Mouse (Mus musculus): ENCODE measurements around the gene Cd99l2.
"Not testable (repeated sequence)": the region's sequence is repeated elsewhere in the genome, so short reads cannot be mapped to it uniquely, and the experiment has no call there.

DNA sequence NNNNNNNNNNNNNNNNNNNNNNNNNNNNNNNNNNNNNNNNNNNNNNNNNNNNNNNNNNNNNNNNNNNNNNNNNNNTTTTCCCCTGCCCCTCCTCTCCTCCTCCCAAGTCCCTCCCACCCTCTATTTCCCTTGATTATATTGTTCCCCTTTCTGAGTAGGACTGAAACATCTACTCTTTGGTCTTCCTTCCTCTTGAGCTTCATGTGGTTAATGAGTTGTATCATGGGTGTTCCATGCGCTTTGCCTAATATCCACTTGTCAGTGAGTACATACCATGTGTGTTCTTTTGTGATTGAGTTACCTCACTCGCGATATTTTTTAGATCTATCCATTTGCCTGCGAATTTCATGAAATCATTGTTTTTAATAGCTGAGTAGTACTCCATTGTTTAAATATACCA, 13.9 kb upstream of the Cd99l2 start:
- not testable (repeated sequence) for TF ChIP-seq POLR2A, CTCF (IDR thresholded peaks at IDR 0.05; ENCODE audit: extremely low read depth, insufficient read depth, low read length)

All from cortical plate, adult 2 months (tissue).